Mouse (Mus musculus) CH12.LX (cell line): Measurements from ENCODE around the gene Hemgn.

Experiments used
- EP300 ChIP-seq: IDR thresholded peaks from 2 replicates; pipeline ENCODE4 v1.6.1; 2011; ENCODE audit warnings: low read length, improper control_type of control experiment
- MAFK ChIP-seq: IDR thresholded peaks from 2 replicates; pipeline ENCODE4 v1.6.1; 2011; ENCODE audit warnings: low read length, improper control_type of control experiment; ENCODE audit not compliant: insufficient replicate concordance
- POLR2A ChIP-seq: IDR thresholded peaks from 2 replicates; pipeline ENCODE4 v1.6.1; 2011; ENCODE audit warnings: low read depth, mild to moderate bottlenecking, improper control_type of control experiment, low read length
- ZMIZ1 ChIP-seq: IDR thresholded peaks from 2 replicates; pipeline ENCODE4 v1.6.1; 2012; ENCODE audit warnings: low read depth, mild to moderate bottlenecking, inconsistent platforms, low read length, improper control_type of control experiment

GRCm38 (mm10) chr4:46361258-46361657 lies 52.0 kb downstream of the Hemgn start:
- no peak for TF ChIP-seq EP300
- no peak for TF ChIP-seq MAFK
- TF ChIP-seq POLR2A: no peak
- no peak for TF ChIP-seq ZMIZ1
